Mouse (Mus musculus) liver, embryonic 14.5 days (tissue): Measurements from ENCODE around the gene Dnajc21.

Source experiments
- CTCF ChIP-seq: IDR thresholded peaks from 2 replicates; pipeline ENCODE4 v1.5.1; 2016; ENCODE audit warnings: antibody characterized with exemption, low read depth, control low read depth
- EP300 ChIP-seq: IDR thresholded peaks from 2 replicates; pipeline ENCODE4 v1.6.1; 2016; ENCODE audit warnings: antibody characterized with exemption, low read depth

DNA sequence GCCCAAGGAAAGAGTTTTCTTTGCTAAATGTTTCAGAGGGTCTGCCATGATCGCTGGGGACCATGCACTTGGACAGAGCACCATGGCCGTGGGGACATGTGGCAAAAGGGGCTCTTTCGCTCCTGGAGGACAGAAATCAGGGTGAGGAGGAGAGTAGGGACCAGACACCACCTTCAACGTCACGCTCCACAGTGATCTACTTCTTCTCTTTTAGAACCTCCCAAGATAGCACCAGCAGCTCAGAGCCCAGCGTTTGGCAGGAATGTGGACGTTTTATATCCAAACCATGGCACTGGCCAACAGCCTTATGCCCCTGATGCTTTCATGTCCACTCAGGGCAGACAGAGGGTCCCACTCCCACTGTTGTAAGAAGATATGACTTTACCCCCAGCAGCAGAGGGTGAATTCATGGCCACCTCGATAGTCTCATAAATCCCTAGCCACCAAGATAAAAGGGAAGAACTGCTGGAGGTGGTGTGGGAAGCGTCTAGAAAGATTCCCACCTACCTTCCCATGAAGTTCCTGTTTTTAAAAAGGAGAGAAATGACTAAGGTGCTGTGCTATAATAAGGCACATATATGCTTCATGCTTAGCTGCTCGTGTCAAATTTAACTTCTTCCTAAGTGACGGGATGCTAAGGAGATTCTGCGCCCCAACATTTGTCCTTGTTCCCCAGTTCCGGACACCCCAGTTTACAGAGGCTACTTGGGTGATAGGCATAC, 43.6 kb downstream of the Dnajc21 start:
- TF ChIP-seq CTCF, result no peak
- no peak for TF ChIP-seq EP300
